Mouse (Mus musculus): ENCODE data around the gene Hikeshi.

- TF ChIP-seq SIN3A (IDR thresholded peaks at IDR 0.05; ENCODE audit: low read length) (no peak), CTCF (conservative IDR thresholded peaks at IDR 0.05 in 1 of 2, IDR thresholded peaks at IDR 0.05 in 1 of 2; ENCODE audit: low read depth in 2 of 2, low read length in 2 of 2) (no peak), MAX (IDR thresholded peaks at IDR 0.05; ENCODE audit: low read length) (peak; percentile 89), UBTF (IDR thresholded peaks at IDR 0.05; ENCODE audit: low read depth, low read length) (no peak), USF2 (conservative IDR thresholded peaks at IDR 0.05; ENCODE audit: low read depth, low read length) (no peak), BHLHE40 (IDR thresholded peaks at IDR 0.05; ENCODE audit: low read depth, low read length) (peak; percentile 63), POLR2A (IDR thresholded peaks at IDR 0.05; ENCODE audit: low read depth, low read length) (no peak), TCF12 (IDR thresholded peaks at IDR 0.05; ENCODE audit: low read depth, low read length) (no peak), CHD2 (IDR thresholded peaks at IDR 0.05; ENCODE audit: low read length) (no peak), USF1 (IDR thresholded peaks at IDR 0.05; ENCODE audit: low read depth, low read length) (no peak)
Observed at GRCm38 (mm10) chr7:89939497-89940353, 1.3 kb downstream of the Hikeshi start.

All from CH12.LX (cell line).